Mouse (Mus musculus): ENCODE data around the gene Kdm8.

The Kdm8 gene

GRCm38 (mm10) chr7:125499927-125500868 is 55.7 kb downstream of the Kdm8 start:
- no peaks in the 10 kb centered on the region for H3K4me1 ChIP-seq (replicated peaks; ENCODE audit: low read depth, low read length)
- H3K4me3 ChIP-seq (replicated peaks; ENCODE audit: low read length), result no peak overlapping the region
- H3K36me3 ChIP-seq (ENCODE audit: insufficient read depth, low read length), result no peaks in the 10 kb centered on the region
- H3K9me3 ChIP-seq (ENCODE audit: low read length), result no peaks in the 10 kb centered on the region
- TF ChIP-seq POU5F1 (IDR thresholded peaks at IDR 0.05; ENCODE audit: borderline replicate concordance, low read length) (no peak), CTCF (conservative IDR thresholded peaks at IDR 0.05; ENCODE audit: low read length) (no peak), NANOG (IDR thresholded peaks at IDR 0.05; ENCODE audit: borderline replicate concordance, low read length) (no peak)
- peaks cover 8% of the 10 kb centered on the region; the same call in 1 of the 2 replicates for H3K27me3 ChIP-seq (ENCODE audit: insufficient read depth, low read length)

GRCm38 (mm10) chr7:125500879-125501278 is 56.4 kb downstream of the Kdm8 start:
- Histone ChIP-seq H3K9me3 (ENCODE audit: low read length) (no peaks in the 10 kb centered on the region), H3K4me3 (replicated peaks; ENCODE audit: low read length) (no peak overlapping the region), H3K27me3 (ENCODE audit: insufficient read depth, low read length) (peaks cover 8% of the 10 kb centered on the region; the same call in 1 of the 2 replicates), H3K36me3 (ENCODE audit: insufficient read depth, low read length) (no peaks in the 10 kb centered on the region), H3K4me1 (replicated peaks; ENCODE audit: low read depth, low read length) (no peaks in the 10 kb centered on the region)
- TF ChIP-seq NANOG (IDR thresholded peaks at IDR 0.05; ENCODE audit: borderline replicate concordance, low read length) (no peak), CTCF (conservative IDR thresholded peaks at IDR 0.05; ENCODE audit: low read length) (no peak), POU5F1 (IDR thresholded peaks at IDR 0.05; ENCODE audit: borderline replicate concordance, low read length) (no peak)

GRCm38 (mm10) chr7:125503374-125504092 is 59.1 kb downstream of the Kdm8 start:
- TF ChIP-seq NANOG (IDR thresholded peaks at IDR 0.05; ENCODE audit: borderline replicate concordance, low read length), result no peak
- no peak for TF ChIP-seq CTCF (conservative IDR thresholded peaks at IDR 0.05; ENCODE audit: low read length)
- no peak for TF ChIP-seq POU5F1 (IDR thresholded peaks at IDR 0.05; ENCODE audit: borderline replicate concordance, low read length)
- Histone ChIP-seq H3K27me3 (ENCODE audit: insufficient read depth, low read length) (peaks cover 8% of the 10 kb centered on the region; the same call in 1 of the 2 replicates), H3K36me3 (ENCODE audit: insufficient read depth, low read length) (no peaks in the 10 kb centered on the region), H3K4me3 (replicated peaks; ENCODE audit: low read length) (no peak overlapping the region), H3K9me3 (ENCODE audit: low read length) (no peaks in the 10 kb centered on the region), H3K4me1 (replicated peaks; ENCODE audit: low read depth, low read length) (no peaks in the 10 kb centered on the region)

GRCm38 (mm10) chr7:125504618-125505017 is 60.1 kb downstream of the Kdm8 start:
- no peaks in the 10 kb centered on the region for H3K36me3 ChIP-seq (ENCODE audit: insufficient read depth, low read length)
- no peaks in the 10 kb centered on the region for H3K9me3 ChIP-seq (ENCODE audit: low read length)
- H3K27me3 ChIP-seq (ENCODE audit: insufficient read depth, low read length), result peaks cover 4% of the 10 kb centered on the region; the same call in 1 of the 2 replicates
- no peaks in the 10 kb centered on the region for H3K4me1 ChIP-seq (replicated peaks; ENCODE audit: low read depth, low read length)
- TF ChIP-seq POU5F1 (IDR thresholded peaks at IDR 0.05; ENCODE audit: borderline replicate concordance, low read length), result no peak
- TF ChIP-seq NANOG (IDR thresholded peaks at IDR 0.05; ENCODE audit: borderline replicate concordance, low read length), result no peak
- TF ChIP-seq CTCF (conservative IDR thresholded peaks at IDR 0.05; ENCODE audit: low read length), result no peak
- H3K4me3 ChIP-seq (replicated peaks; ENCODE audit: low read length), result no peak overlapping the region

- Histone ChIP-seq H3K36me3 (ENCODE audit: insufficient read depth, low read length) (no peaks in the 10 kb centered on the region), H3K4me3 (replicated peaks; ENCODE audit: low read length) (no peak overlapping the region), H3K4me1 (replicated peaks; ENCODE audit: low read depth, low read length) (no peaks in the 10 kb centered on the region), H3K27me3 (ENCODE audit: insufficient read depth, low read length) (peaks cover 2% of the 10 kb centered on the region; the same call in 1 of the 2 replicates), H3K9me3 (ENCODE audit: low read length) (no peaks in the 10 kb centered on the region)
- no peak for TF ChIP-seq POU5F1 (IDR thresholded peaks at IDR 0.05; ENCODE audit: borderline replicate concordance, low read length)
- TF ChIP-seq CTCF (conservative IDR thresholded peaks at IDR 0.05; ENCODE audit: low read length), result no peak
- no peak for TF ChIP-seq NANOG (IDR thresholded peaks at IDR 0.05; ENCODE audit: borderline replicate concordance, low read length)
Observed at GRCm38 (mm10) chr7:125505568-125505967, 61.1 kb downstream of the Kdm8 start.

GRCm38 (mm10) chr7:125507279-125507678 is 62.8 kb downstream of the Kdm8 start:
- H3K4me1 ChIP-seq (replicated peaks; ENCODE audit: low read depth, low read length), result no peaks in the 10 kb centered on the region
- no peaks in the 10 kb centered on the region for H3K27me3 ChIP-seq (ENCODE audit: insufficient read depth, low read length)
- H3K9me3 ChIP-seq (ENCODE audit: low read length), result no peaks in the 10 kb centered on the region
- TF ChIP-seq CTCF (conservative IDR thresholded peaks at IDR 0.05; ENCODE audit: low read length) (no peak), NANOG (IDR thresholded peaks at IDR 0.05; ENCODE audit: borderline replicate concordance, low read length) (no peak), POU5F1 (IDR thresholded peaks at IDR 0.05; ENCODE audit: borderline replicate concordance, low read length) (no peak)
- H3K36me3 ChIP-seq (ENCODE audit: insufficient read depth, low read length), result no peaks in the 10 kb centered on the region
- no peak overlapping the region for H3K4me3 ChIP-seq (replicated peaks; ENCODE audit: low read length)

GRCm38 (mm10) chr7:125511432-125511831 is 67.0 kb downstream of the Kdm8 start:
- Histone ChIP-seq H3K4me1 (replicated peaks; ENCODE audit: low read depth, low read length) (no peaks in the 10 kb centered on the region), H3K9me3 (ENCODE audit: low read length) (no peaks in the 10 kb centered on the region), H3K36me3 (ENCODE audit: insufficient read depth, low read length) (no peaks in the 10 kb centered on the region), H3K27me3 (ENCODE audit: insufficient read depth, low read length) (no peaks in the 10 kb centered on the region), H3K4me3 (replicated peaks; ENCODE audit: low read length) (no peak overlapping the region)
- no peak for TF ChIP-seq CTCF (conservative IDR thresholded peaks at IDR 0.05; ENCODE audit: low read length)
- TF ChIP-seq POU5F1 (IDR thresholded peaks at IDR 0.05; ENCODE audit: borderline replicate concordance, low read length), result no peak
- TF ChIP-seq NANOG (IDR thresholded peaks at IDR 0.05; ENCODE audit: borderline replicate concordance, low read length), result no peak

GRCm38 (mm10) chr7:125511852-125512251 is 67.4 kb downstream of the Kdm8 start:
- no peak overlapping the region for H3K4me3 ChIP-seq (replicated peaks; ENCODE audit: low read length)
- no peaks in the 10 kb centered on the region for H3K36me3 ChIP-seq (ENCODE audit: insufficient read depth, low read length)
- no peak for TF ChIP-seq CTCF (conservative IDR thresholded peaks at IDR 0.05; ENCODE audit: low read length)
- TF ChIP-seq NANOG (IDR thresholded peaks at IDR 0.05; ENCODE audit: borderline replicate concordance, low read length), result no peak
- no peak for TF ChIP-seq POU5F1 (IDR thresholded peaks at IDR 0.05; ENCODE audit: borderline replicate concordance, low read length)
- H3K4me1 ChIP-seq (replicated peaks; ENCODE audit: low read depth, low read length), result no peaks in the 10 kb centered on the region
- no peaks in the 10 kb centered on the region for H3K9me3 ChIP-seq (ENCODE audit: low read length)
- H3K27me3 ChIP-seq (ENCODE audit: insufficient read depth, low read length), result no peaks in the 10 kb centered on the region
